Mouse (Mus musculus) small intestine, adult 2 months (tissue): ENCODE data around the gene Ranbp10.

Experiments
- CTCF ChIP-seq: fragments of 200-500 bp; IDR thresholded peaks from 2 replicates; pipeline ENCODE4 v1.5.1; 2012; ENCODE audit warnings: low read depth, mild to moderate bottlenecking, control low read depth, inconsistent platforms, low read length, moderate library complexity, mixed read lengths; ENCODE audit not compliant: insufficient replicate concordance, insufficient read length; ENCODE audit errors: extremely low read depth
- POLR2A ChIP-seq: fragments of 200-500 bp; IDR thresholded peaks from 2 replicates; pipeline ENCODE4 v1.6.1; 2012; ENCODE audit warnings: low read depth, mild to moderate bottlenecking, control low read depth, inconsistent platforms, low read length, moderate library complexity

- TF ChIP-seq CTCF (no peak), POLR2A (peak; percentile 75)
Measured at GRCm38 (mm10) chr8:105826861-105827848, at the start of gene Ranbp10, which contains the start of gene Tsnaxip1.
